Mouse (Mus musculus): ENCODE data around the gene Meltf. TPM values are rescaled to one million over a fixed set of nuclear protein-coding genes. Genes with fewer than 3 reads are reported as not detected.

The Meltf gene
- polyA plus RNA-seq, 1 experiment from 2014 or later, result not detected

DNA sequence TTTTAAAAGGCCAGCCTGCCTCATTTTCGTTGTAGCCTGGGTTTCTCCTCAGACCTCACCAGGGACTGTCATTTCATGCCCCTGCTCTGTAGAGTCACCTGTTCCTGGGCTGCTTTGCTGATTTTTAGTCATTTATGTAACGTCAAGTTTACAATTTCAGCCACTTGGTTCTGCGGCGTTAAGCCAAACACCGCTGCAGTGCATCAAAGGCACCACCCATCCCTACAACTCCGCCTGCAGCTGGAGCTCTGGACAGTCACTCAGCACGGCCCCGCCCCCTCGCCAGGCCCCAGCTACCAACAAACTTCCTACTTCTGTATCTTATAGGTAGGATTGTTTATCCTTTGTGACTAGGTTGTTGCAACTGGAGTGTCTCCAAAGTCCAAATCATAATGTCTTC, 28.3 kb downstream of the Meltf start:
- Histone ChIP-seq H3K9ac (ENCODE audit: low read length) (peak overlapping the region; percentile 41), H3K4me2 (ENCODE audit: low read length) (peak overlapping the region; percentile 68), H3K4me1 (ENCODE audit: control insufficient read depth in 2 of 2, insufficient read depth in 2 of 2, low read length in 2 of 2) (peaks cover 6 to 11% of the 10 kb centered on the region in 2 experiments; a peak in 3 of 4 replicates), H3K36me3 (ENCODE audit: control insufficient read depth, insufficient read depth, low read length) (no peaks in the 10 kb centered on the region), H3K27ac (replicated peaks in 1 of 2; ENCODE audit: control insufficient read depth in 1 of 2, insufficient read depth in 1 of 2, low read depth in 2 of 2, low read length in 2 of 2) (no peak overlapping the region), H3K9me3 (ENCODE audit: control insufficient read depth, low read length) (no peaks in the 10 kb centered on the region), H3K4me3 (ENCODE audit: control insufficient read depth in 1 of 2, insufficient read depth in 1 of 2, low read depth in 1 of 2, low read length in 2 of 2) (peak overlapping the region; percentile 31 to 35), H3K27me3 (ENCODE audit: control insufficient read depth, insufficient read depth, low read length) (no peaks in the 10 kb centered on the region)
- 10% methylated on average over 9 of the region's 9 CpGs for WGBS
- ATAC-seq (ENCODE audit: insufficient number of reproducible peaks, insufficient read depth, low FRiP score, low read depth), result no peak

DNA sequence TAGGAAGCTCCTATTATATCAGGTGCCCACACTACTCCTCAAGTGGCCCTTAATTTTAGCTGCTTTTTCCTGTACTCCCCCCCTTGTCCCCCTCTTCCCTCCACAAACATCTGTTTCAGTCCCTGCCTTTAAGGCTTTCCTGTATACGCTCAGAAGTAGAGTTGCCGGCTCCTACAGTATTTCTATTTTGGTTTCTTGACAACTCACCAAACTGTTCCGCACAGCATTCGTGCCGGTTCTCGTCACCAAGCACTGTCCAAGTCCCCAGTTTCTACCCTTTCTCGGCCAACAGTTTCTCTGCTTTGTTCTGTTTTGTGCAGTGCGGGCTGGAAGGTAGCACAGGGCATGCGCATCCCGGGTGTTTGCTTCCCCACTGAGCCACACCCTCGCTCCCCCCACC, 30.3 kb downstream of the Meltf start:
- no peaks in the 10 kb centered on the region for H3K27me3 ChIP-seq (ENCODE audit: control insufficient read depth, insufficient read depth, low read length)
- H3K9ac ChIP-seq (ENCODE audit: low read length), result no peak overlapping the region
- H3K4me1 ChIP-seq (ENCODE audit: control insufficient read depth in 2 of 2, insufficient read depth in 2 of 2, low read length in 2 of 2), result peaks cover 6 to 11% of the 10 kb centered on the region in 2 experiments; a peak in 3 of 4 replicates
- peak overlapping the region in 1 of 2 experiments; percentile 13; a peak in 1 of 4 replicates for H3K4me3 ChIP-seq (ENCODE audit: control insufficient read depth in 1 of 2, insufficient read depth in 1 of 2, low read depth in 1 of 2, low read length in 2 of 2)
- no peak overlapping the region; the same call in 1 of the 2 replicates for H3K4me2 ChIP-seq (ENCODE audit: low read length)
- no peak for ATAC-seq (ENCODE audit: insufficient number of reproducible peaks, insufficient read depth, low FRiP score, low read depth)
- no peaks in the 10 kb centered on the region for H3K36me3 ChIP-seq (ENCODE audit: control insufficient read depth, insufficient read depth, low read length)
- 40% methylated on average over 11 of the region's 11 CpGs for WGBS
- H3K27ac ChIP-seq (replicated peaks in 1 of 2; ENCODE audit: control insufficient read depth in 1 of 2, insufficient read depth in 1 of 2, low read depth in 2 of 2, low read length in 2 of 2), result no peak overlapping the region
- H3K9me3 ChIP-seq (ENCODE audit: control insufficient read depth, low read length), result no peaks in the 10 kb centered on the region

DNA sequence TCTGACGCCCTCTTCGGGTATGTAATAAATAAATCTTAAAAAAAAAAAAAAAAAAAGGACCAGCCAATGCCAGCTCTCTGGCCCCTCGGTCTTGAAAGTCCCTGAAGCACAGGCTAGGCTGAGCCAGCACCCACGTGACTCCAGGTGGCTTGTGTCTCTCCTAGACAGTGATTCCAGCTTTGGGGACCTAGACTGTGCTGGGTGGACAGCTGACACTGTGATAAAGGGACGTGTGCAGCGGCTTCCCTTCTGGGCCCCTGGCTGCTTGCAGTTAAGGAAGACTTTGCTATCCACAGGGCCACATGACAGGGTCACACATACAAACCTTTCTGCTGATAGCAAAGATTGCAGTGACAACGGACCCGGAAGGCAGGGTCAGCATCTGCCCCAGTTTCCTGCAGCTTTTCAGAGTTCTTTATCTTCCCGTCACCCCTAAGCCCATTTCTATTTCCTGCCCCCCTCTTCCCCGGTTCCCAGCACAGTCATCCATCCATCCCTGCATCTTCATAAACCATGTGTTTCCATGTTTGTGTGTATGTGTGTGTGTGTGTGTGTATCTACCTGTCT, 31.8 kb downstream of the Meltf start:
- no peak for ATAC-seq (ENCODE audit: insufficient number of reproducible peaks, insufficient read depth, low FRiP score, low read depth)
- Histone ChIP-seq H3K4me1 (ENCODE audit: control insufficient read depth in 2 of 2, insufficient read depth in 2 of 2, low read length in 2 of 2) (peaks cover 6 to 11% of the 10 kb centered on the region in 2 experiments; a peak in 3 of 4 replicates), H3K9me3 (ENCODE audit: control insufficient read depth, low read length) (no peaks in the 10 kb centered on the region), H3K36me3 (ENCODE audit: control insufficient read depth, insufficient read depth, low read length) (no peaks in the 10 kb centered on the region), H3K4me3 (ENCODE audit: control insufficient read depth in 1 of 2, insufficient read depth in 1 of 2, low read depth in 1 of 2, low read length in 2 of 2) (no peak overlapping the region), H3K27ac (replicated peaks in 1 of 2; ENCODE audit: control insufficient read depth in 1 of 2, insufficient read depth in 1 of 2, low read depth in 2 of 2, low read length in 2 of 2) (no peak overlapping the region), H3K27me3 (ENCODE audit: control insufficient read depth, insufficient read depth, low read length) (no peaks in the 10 kb centered on the region), H3K4me2 (ENCODE audit: low read length) (no peak overlapping the region), H3K9ac (ENCODE audit: low read length) (no peak overlapping the region)
- WGBS, result 50% methylated on average over 10 of the region's 10 CpGs

DNA sequence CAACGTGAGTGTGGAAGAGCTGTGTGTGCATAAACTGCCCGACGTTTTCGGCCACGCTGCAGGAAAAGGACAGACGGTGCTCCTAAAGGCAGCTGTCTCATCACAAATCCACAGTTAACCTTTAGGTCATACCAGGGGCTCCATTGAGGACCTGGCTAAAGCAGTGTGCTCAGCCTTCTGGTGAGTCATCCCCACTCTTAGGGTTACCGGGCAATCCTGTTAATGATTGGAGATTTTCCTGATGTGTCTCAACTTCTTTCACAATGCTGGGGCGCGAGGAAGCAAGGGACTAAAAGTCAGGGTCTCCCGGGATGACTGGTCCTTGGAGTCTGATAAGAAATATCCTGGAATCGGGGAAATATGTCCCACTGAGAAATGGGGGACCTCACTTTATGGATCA, 39.2 kb downstream of the Meltf start:
- no peak overlapping the region for H3K9ac ChIP-seq (ENCODE audit: low read length)
- H3K27me3 ChIP-seq (ENCODE audit: control insufficient read depth, insufficient read depth, low read length), result 0 out of 2 replicates have a peak, but pooled peaks cover 5% of the 10 kb centered on the region
- no peak for ATAC-seq (ENCODE audit: insufficient number of reproducible peaks, insufficient read depth, low FRiP score, low read depth)
- WGBS, result 64% methylated on average over 11 of the region's 11 CpGs
- peaks cover 0 to 3% of the 10 kb centered on the region in 2 experiments; a peak in 1 of 4 replicates for H3K4me1 ChIP-seq (ENCODE audit: control insufficient read depth in 2 of 2, insufficient read depth in 2 of 2, low read length in 2 of 2)
- no peaks in the 10 kb centered on the region for H3K36me3 ChIP-seq (ENCODE audit: control insufficient read depth, insufficient read depth, low read length)
- H3K4me2 ChIP-seq (ENCODE audit: low read length), result no peak overlapping the region
- H3K27ac ChIP-seq (replicated peaks in 1 of 2; ENCODE audit: control insufficient read depth in 1 of 2, insufficient read depth in 1 of 2, low read depth in 2 of 2, low read length in 2 of 2), result no peak overlapping the region
- no peak overlapping the region for H3K4me3 ChIP-seq (ENCODE audit: control insufficient read depth in 1 of 2, insufficient read depth in 1 of 2, low read depth in 1 of 2, low read length in 2 of 2)
- no peaks in the 10 kb centered on the region for H3K9me3 ChIP-seq (ENCODE audit: control insufficient read depth, low read length)

DNA sequence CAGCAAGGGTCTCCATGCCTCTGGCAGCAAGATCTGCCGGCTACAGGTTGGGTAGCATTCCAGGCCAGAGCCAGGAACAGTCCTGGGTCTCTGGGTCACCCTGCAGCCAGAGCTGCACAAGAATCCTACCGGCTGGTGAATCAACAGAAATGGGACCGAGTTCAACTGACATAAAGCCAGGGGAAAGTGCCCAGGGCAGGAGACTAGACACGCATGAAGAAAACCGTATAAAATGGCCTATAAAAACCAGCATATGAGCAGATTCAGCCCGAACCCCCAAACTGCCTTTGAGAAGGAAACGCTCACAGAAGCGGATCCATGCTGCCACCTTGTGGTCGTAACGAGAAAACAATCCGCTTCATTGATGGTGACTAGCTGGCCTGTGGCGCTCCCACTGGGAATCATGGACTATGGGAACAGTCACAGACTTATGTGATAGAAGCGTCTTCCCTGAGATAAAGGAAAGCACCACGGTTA, 39.7 kb downstream of the Meltf start:
- ATAC-seq (ENCODE audit: insufficient number of reproducible peaks, insufficient read depth, low FRiP score, low read depth), result no peak
- H3K4me3 ChIP-seq (ENCODE audit: control insufficient read depth in 1 of 2, insufficient read depth in 1 of 2, low read depth in 1 of 2, low read length in 2 of 2), result peak overlapping the region in 1 of 2 experiments; percentile 29; a peak in 1 of 4 replicates
- 4% methylated on average over 14 of the region's 14 CpGs for WGBS

DNA sequence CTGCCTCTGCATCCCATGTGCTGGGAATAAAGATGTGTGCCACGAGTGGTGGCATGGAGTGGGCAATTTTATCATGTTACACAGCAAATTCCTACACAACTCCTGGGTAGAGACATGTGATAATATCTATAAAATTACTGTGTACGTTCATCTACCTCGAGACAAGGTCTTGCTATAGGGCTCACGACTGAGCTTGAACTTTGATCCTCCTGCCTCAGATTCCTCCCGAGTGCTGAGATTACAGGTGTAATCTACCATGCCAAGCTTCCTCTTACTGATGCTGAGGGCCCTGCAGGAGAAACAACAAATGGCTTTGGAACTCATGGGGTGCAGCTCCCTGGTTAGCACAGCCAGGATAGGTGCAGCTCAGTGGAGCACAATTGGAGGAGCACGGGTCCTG, 45.8 kb downstream of the Meltf start:
- Histone ChIP-seq H3K9me3 (ENCODE audit: control insufficient read depth, low read length) (no peaks in the 10 kb centered on the region), H3K9ac (ENCODE audit: low read length) (no peak overlapping the region), H3K4me1 (ENCODE audit: control insufficient read depth in 2 of 2, insufficient read depth in 2 of 2, low read length in 2 of 2) (peaks cover 3 to 5% of the 10 kb centered on the region in 2 experiments; a peak in 3 of 4 replicates), H3K4me3 (ENCODE audit: control insufficient read depth in 1 of 2, insufficient read depth in 1 of 2, low read depth in 1 of 2, low read length in 2 of 2) (no peak overlapping the region), H3K36me3 (ENCODE audit: control insufficient read depth, insufficient read depth, low read length) (no peaks in the 10 kb centered on the region), H3K4me2 (ENCODE audit: low read length) (no peak overlapping the region), H3K27ac (replicated peaks in 1 of 2; ENCODE audit: control insufficient read depth in 1 of 2, insufficient read depth in 1 of 2, low read depth in 2 of 2, low read length in 2 of 2) (no peak overlapping the region), H3K27me3 (ENCODE audit: control insufficient read depth, insufficient read depth, low read length) (no peaks in the 10 kb centered on the region)
- no peak for ATAC-seq (ENCODE audit: insufficient number of reproducible peaks, insufficient read depth, low FRiP score, low read depth)
- WGBS, result 85% methylated on average over 6 of the region's 6 CpGs

More for the DNA sequence above, 39.7 kb downstream of the Meltf start:
- Histone ChIP-seq H3K4me2 (ENCODE audit: low read length) (peak overlapping the region; percentile 56), H3K27me3 (ENCODE audit: control insufficient read depth, insufficient read depth, low read length) (0 out of 2 replicates have a peak, but pooled peaks cover 5% of the 10 kb centered on the region), H3K27ac (replicated peaks in 1 of 2; ENCODE audit: control insufficient read depth in 1 of 2, insufficient read depth in 1 of 2, low read depth in 2 of 2, low read length in 2 of 2) (no peak overlapping the region), H3K9ac (ENCODE audit: low read length) (peak overlapping the region; percentile 49; the same call in 1 of the 2 replicates), H3K4me1 (ENCODE audit: control insufficient read depth in 2 of 2, insufficient read depth in 2 of 2, low read length in 2 of 2) (peaks cover 0 to 3% of the 10 kb centered on the region in 2 experiments; a peak in 1 of 4 replicates), H3K9me3 (ENCODE audit: control insufficient read depth, low read length) (no peaks in the 10 kb centered on the region), H3K36me3 (ENCODE audit: control insufficient read depth, insufficient read depth, low read length) (no peaks in the 10 kb centered on the region)

DNA sequence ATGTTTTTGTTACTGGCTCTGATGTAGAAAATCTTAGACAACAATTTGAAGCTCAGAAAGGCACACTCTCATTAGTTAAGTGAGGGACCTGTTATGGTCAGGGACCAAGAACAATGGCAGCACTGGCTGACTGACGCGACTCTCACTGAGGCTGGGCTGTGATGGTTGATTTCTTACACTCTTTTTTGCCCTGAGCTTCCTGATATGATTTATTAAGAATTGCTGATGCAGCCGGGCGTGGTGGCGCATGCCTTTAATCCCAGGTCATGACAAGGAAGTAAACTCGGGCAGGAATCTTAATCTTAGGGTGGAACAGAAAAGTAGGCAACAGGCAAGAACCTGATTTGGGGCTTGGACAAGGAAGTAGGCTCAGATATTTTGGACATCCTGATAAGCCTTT, 47.5 kb downstream of the Meltf start:
- no peaks in the 10 kb centered on the region for H3K27me3 ChIP-seq (ENCODE audit: control insufficient read depth, insufficient read depth, low read length)
- no peaks in the 10 kb centered on the region for H3K9me3 ChIP-seq (ENCODE audit: control insufficient read depth, low read length)
- ATAC-seq (ENCODE audit: insufficient number of reproducible peaks, insufficient read depth, low FRiP score, low read depth), result no peak
- no peaks in the 10 kb centered on the region for H3K36me3 ChIP-seq (ENCODE audit: control insufficient read depth, insufficient read depth, low read length)
- H3K4me3 ChIP-seq (ENCODE audit: control insufficient read depth in 1 of 2, insufficient read depth in 1 of 2, low read depth in 1 of 2, low read length in 2 of 2), result no peak overlapping the region
- peaks cover 3 to 5% of the 10 kb centered on the region in 2 experiments; a peak in 3 of 4 replicates for H3K4me1 ChIP-seq (ENCODE audit: control insufficient read depth in 2 of 2, insufficient read depth in 2 of 2, low read length in 2 of 2)
- H3K27ac ChIP-seq (replicated peaks in 1 of 2; ENCODE audit: control insufficient read depth in 1 of 2, insufficient read depth in 1 of 2, low read depth in 2 of 2, low read length in 2 of 2), result no peak overlapping the region
- no peak overlapping the region for H3K4me2 ChIP-seq (ENCODE audit: low read length)
- 82% methylated on average over 6 of the region's 6 CpGs for WGBS
- no peak overlapping the region for H3K9ac ChIP-seq (ENCODE audit: low read length)

Data from heart, embryonic 14.5 days (tissue).